Comparison of ENCODE assay signal across 8 mouse cellular contexts in genomic region chr10:81364666-81365065, GRCm38 (mm10). TPM values are rescaled to one million over a fixed set of nuclear protein-coding genes. Genes with fewer than 3 reads are reported as not detected.
A peak's percentile ranks its signal among the peaks of the same experiment; 100 is the strongest.
DNase-seq lines count a peak whose midpoint lies in the region; ATAC-seq and TF ChIP-seq lines count a peak whose summit lies in the region.

No protein-coding gene starts in this region.

- H3K9ac ChIP-seq in kidney, embryonic 15.5 days, result peak overlapping the region; percentile 21; the same call in 1 of the 2 replicates
- peak overlapping the region; percentile 57 for H3K9ac ChIP-seq in forebrain, embryonic 13.5 days
- H3K9ac ChIP-seq in neural tube, embryonic 12.5 days, result no peak overlapping the region

- peak overlapping the region; percentile 72 for H3K4me2 ChIP-seq in kidney, embryonic 15.5 days
- H3K4me2 ChIP-seq in forebrain, embryonic 13.5 days, result peak overlapping the region; percentile 62
- peak overlapping the region; percentile 57 for H3K4me2 ChIP-seq in neural tube, embryonic 12.5 days (replicated peaks)

- ATAC-seq in kidney, embryonic 15.5 days (replicated peaks; ENCODE audit: low FRiP score), result 0 out of 2 replicates have a peak, but pooled peaks have one; percentile 13
- ATAC-seq in forebrain, embryonic 13.5 days, result peak; percentile 7; the same call in 1 of the 2 replicates
- no peak for ATAC-seq in neural tube, embryonic 12.5 days (ENCODE audit: low FRiP score, low read depth)

- WGBS in kidney, embryonic 15.5 days, result 11% methylated on average over 28 of the region's 28 CpGs
- whole genome bisulfite sequencing in kidney, adult 2 months, result 27% methylated on average over 28 of the region's 28 CpGs
- WGBS in forebrain, embryonic 13.5 days, result 8% methylated on average over 28 of the region's 28 CpGs
- WGBS in limb, embryonic 10.5 days, result 11% methylated on average over 28 of the region's 28 CpGs
- 14% methylated on average over 28 of the region's 28 CpGs for WGBS in neural tube, embryonic 12.5 days

- no peak for TF ChIP-seq POLR2A in kidney, adult 2 months (IDR thresholded peaks at IDR 0.05; ENCODE audit: low read depth, low read length)

- no peak overlapping the region for H3K27ac ChIP-seq in kidney, embryonic 15.5 days
- no peak overlapping the region for H3K27ac ChIP-seq in kidney, adult 2 months (ENCODE audit: insufficient read depth, low read depth, low read length)
- H3K27ac ChIP-seq in forebrain, embryonic 13.5 days, result no peak overlapping the region
- H3K27ac ChIP-seq in limb, embryonic 10.5 days, result no peak overlapping the region
- no peak overlapping the region for H3K27ac ChIP-seq in neural tube, embryonic 12.5 days

- peaks cover 46% of the 10 kb centered on the region for H3K36me3 ChIP-seq in kidney, embryonic 15.5 days
- H3K36me3 ChIP-seq in kidney, adult 2 months (ENCODE audit: control insufficient read depth, insufficient read depth, low read length), result no peaks in the 10 kb centered on the region
- H3K36me3 ChIP-seq in forebrain, embryonic 13.5 days (ENCODE audit: poor library complexity, severe bottlenecking), result peaks cover 40% of the 10 kb centered on the region
- H3K36me3 ChIP-seq in limb, embryonic 10.5 days, result peaks cover 63% of the 10 kb centered on the region
- peaks cover 37% of the 10 kb centered on the region for H3K36me3 ChIP-seq in neural tube, embryonic 12.5 days

- no peak for TF ChIP-seq CTCF in kidney, adult 2 months (conservative IDR thresholded peaks at IDR 0.05; ENCODE audit: insufficient read depth, insufficient read length, low read depth, low read length)

- H3K4me1 ChIP-seq in kidney, embryonic 15.5 days, result peaks cover 62% of the 10 kb centered on the region
- H3K4me1 ChIP-seq in kidney, adult 2 months (ENCODE audit: control insufficient read depth, insufficient read depth, low read length), result peaks cover 5% of the 10 kb centered on the region; the same call in 1 of the 2 replicates
- peaks cover 37% of the 10 kb centered on the region for H3K4me1 ChIP-seq in forebrain, embryonic 13.5 days
- H3K4me1 ChIP-seq in limb, embryonic 10.5 days, result peaks cover 64% of the 10 kb centered on the region
- peaks cover 46% of the 10 kb centered on the region for H3K4me1 ChIP-seq in neural tube, embryonic 12.5 days

- no peak for DNase-seq in kidney, adult 2 months
- DNase-seq in limb, embryonic 10.5 days (ENCODE audit: low spot score), result no peak
- DNase-seq in Muller cell, postnatal 12 days (ENCODE audit: inconsistent ontology term), result no peak
- no peak for DNase-seq in layer of hippocampus, adult 18-20 months (ENCODE audit: low spot score in 2 of 2)
- no peak for DNase-seq in cerebellum, adult 11-12 months

- H3K27me3 ChIP-seq in kidney, embryonic 15.5 days, result peaks cover 18% of the 10 kb centered on the region
- no peaks in the 10 kb centered on the region for H3K27me3 ChIP-seq in kidney, adult 2 months (replicated peaks; ENCODE audit: control insufficient read depth, insufficient read depth, low read length)
- H3K27me3 ChIP-seq in forebrain, embryonic 13.5 days, result peaks cover 34% of the 10 kb centered on the region
- peaks cover 40% of the 10 kb centered on the region for H3K27me3 ChIP-seq in limb, embryonic 10.5 days (ENCODE audit: low read depth, poor library complexity, severe bottlenecking)
- H3K27me3 ChIP-seq in neural tube, embryonic 12.5 days (replicated peaks), result peaks cover 25% of the 10 kb centered on the region

- peak overlapping the region; percentile 40 for H3K4me3 ChIP-seq in kidney, embryonic 15.5 days (replicated peaks)
- no peak overlapping the region for H3K4me3 ChIP-seq in kidney, adult 2 months (ENCODE audit: insufficient read depth, low read depth, low read length)
- H3K4me3 ChIP-seq in forebrain, embryonic 13.5 days, result peak overlapping the region; percentile 32
- H3K4me3 ChIP-seq in limb, embryonic 10.5 days, result peak overlapping the region; percentile 47
- H3K4me3 ChIP-seq in neural tube, embryonic 12.5 days, result 0 out of 2 replicates have a peak overlapping the region, but pooled peaks have one; percentile 13

- H3K9me3 ChIP-seq in kidney, embryonic 15.5 days (replicated peaks), result no peaks in the 10 kb centered on the region
- no peaks in the 10 kb centered on the region for H3K9me3 ChIP-seq in forebrain, embryonic 13.5 days (replicated peaks)
- H3K9me3 ChIP-seq in limb, embryonic 10.5 days (replicated peaks), result no peaks in the 10 kb centered on the region
- no peaks in the 10 kb centered on the region for H3K9me3 ChIP-seq in neural tube, embryonic 12.5 days

RNA-seq across cellular contexts. Expression of gene 4930404N11Rik, which starts 0.9 kb away (rescaled TPM):
- polyA plus RNA-seq in kidney, embryonic 15.5 days (2015; fragmentation: Nextera tagmentation; extraction: Ambion mirVana), result 0.62 and 1.6 TPM in 2 replicates
- polyA plus RNA-seq in kidney, adult 2 months (2012; rRNA removed), result 0.16 and 0.61 TPM in 2 replicates
- 0.44 and 0.45 TPM in 2 replicates for polyA plus RNA-seq in forebrain, embryonic 13.5 days (2015; fragmentation: Nextera tagmentation; extraction: Ambion mirVana)
- polyA plus RNA-seq in limb, embryonic 10.5 days (2016; fragmentation: Nextera tagmentation; extraction: Ambion mirVana), result 0.24 and 0.38 TPM in 2 replicates
- 0.80 and 1.1 TPM in 2 replicates for polyA plus RNA-seq in neural tube, embryonic 12.5 days (2016; fragmentation: Nextera tagmentation; extraction: Ambion mirVana)
- total RNA-seq in layer of hippocampus, adult 18-20 months (2021), result 1 to 10 TPM; 1.6 to 2.0 TPM

RNA-seq across cellular contexts. Expression of gene Mfsd12, which starts 7.4 kb away (rescaled TPM):
- 10.3 and 11.5 TPM in 2 replicates for polyA plus RNA-seq in kidney, embryonic 15.5 days (2015; fragmentation: Nextera tagmentation; extraction: Ambion mirVana)
- polyA plus RNA-seq in kidney, adult 2 months (2012; rRNA removed), result 23.4 and 28.1 TPM in 2 replicates
- 6.3 and 6.8 TPM in 2 replicates for polyA plus RNA-seq in forebrain, embryonic 13.5 days (2015; fragmentation: Nextera tagmentation; extraction: Ambion mirVana)
- polyA plus RNA-seq in limb, embryonic 10.5 days (2016; fragmentation: Nextera tagmentation; extraction: Ambion mirVana), result 7.6 and 8.8 TPM in 2 replicates
- 16.0 and 16.8 TPM in 2 replicates for polyA plus RNA-seq in neural tube, embryonic 12.5 days (2016; fragmentation: Nextera tagmentation; extraction: Ambion mirVana)
- 10 to 100 TPM; 42.2 to 44.4 TPM for total RNA-seq in layer of hippocampus, adult 18-20 months (2021)

RNA-seq across cellular contexts. Expression of gene Fzr1, which starts 13.7 kb away (rescaled TPM):
- polyA plus RNA-seq in kidney, embryonic 15.5 days (2015; fragmentation: Nextera tagmentation; extraction: Ambion mirVana), result 105 and 114 TPM in 2 replicates
- 41.1 and 49.8 TPM in 2 replicates for polyA plus RNA-seq in kidney, adult 2 months (2012; rRNA removed)
- 117 and 128 TPM in 2 replicates for polyA plus RNA-seq in forebrain, embryonic 13.5 days (2015; fragmentation: Nextera tagmentation; extraction: Ambion mirVana)
- polyA plus RNA-seq in limb, embryonic 10.5 days (2016; fragmentation: Nextera tagmentation; extraction: Ambion mirVana), result 134 and 148 TPM in 2 replicates
- 136 and 138 TPM in 2 replicates for polyA plus RNA-seq in neural tube, embryonic 12.5 days (2016; fragmentation: Nextera tagmentation; extraction: Ambion mirVana)
- total RNA-seq in layer of hippocampus, adult 18-20 months (2021), result 10 to 100 TPM; 70.8 to 72.5 TPM

RNA-seq across cellular contexts. Expression of gene Hmg20b, which starts 14.4 kb away (rescaled TPM):
- polyA plus RNA-seq in kidney, embryonic 15.5 days (2015; fragmentation: Nextera tagmentation; extraction: Ambion mirVana), result 87.0 and 94.6 TPM in 2 replicates
- 66.4 and 82.1 TPM in 2 replicates for polyA plus RNA-seq in kidney, adult 2 months (2012; rRNA removed)
- 60.6 and 61.1 TPM in 2 replicates for polyA plus RNA-seq in forebrain, embryonic 13.5 days (2015; fragmentation: Nextera tagmentation; extraction: Ambion mirVana)
- 99.6 and 114 TPM in 2 replicates for polyA plus RNA-seq in limb, embryonic 10.5 days (2016; fragmentation: Nextera tagmentation; extraction: Ambion mirVana)
- 95.6 TPM in 2 replicates for polyA plus RNA-seq in neural tube, embryonic 12.5 days (2016; fragmentation: Nextera tagmentation; extraction: Ambion mirVana)
- total RNA-seq in layer of hippocampus, adult 18-20 months (2021), result 10 to 100 TPM; 32.4 to 37.0 TPM

RNA-seq across cellular contexts. Expression of gene Dohh, which starts 19.6 kb away (rescaled TPM):
- polyA plus RNA-seq in kidney, embryonic 15.5 days (2015; fragmentation: Nextera tagmentation; extraction: Ambion mirVana), result 79.7 and 82.2 TPM in 2 replicates
- polyA plus RNA-seq in kidney, adult 2 months (2012; rRNA removed), result 60.6 and 79.8 TPM in 2 replicates
- 76.7 and 87.3 TPM in 2 replicates for polyA plus RNA-seq in forebrain, embryonic 13.5 days (2015; fragmentation: Nextera tagmentation; extraction: Ambion mirVana)
- 101 and 115 TPM in 2 replicates for polyA plus RNA-seq in limb, embryonic 10.5 days (2016; fragmentation: Nextera tagmentation; extraction: Ambion mirVana)
- polyA plus RNA-seq in neural tube, embryonic 12.5 days (2016; fragmentation: Nextera tagmentation; extraction: Ambion mirVana), result 75.6 and 77.9 TPM in 2 replicates
- total RNA-seq in layer of hippocampus, adult 18-20 months (2021), result 10 to 100 TPM; 82.0 to 82.9 TPM
